Mouse (Mus musculus) testis, adult 2 months (tissue): ENCODE results near the gene Htra3.

Experiments
- CTCF ChIP-seq: fragments of 200-500 bp; IDR thresholded peaks from 2 replicates; pipeline ENCODE4 v1.5.1; 2012; ENCODE audit warnings: low read depth, mild to moderate bottlenecking, inconsistent platforms, low read length, moderate library complexity; ENCODE audit not compliant: control insufficient read depth, insufficient read depth, insufficient replicate concordance
- POLR2A ChIP-seq: fragments of 200-500 bp; IDR thresholded peaks from 2 replicates; pipeline ENCODE4 v1.6.1; 2012; ENCODE audit warnings: low read depth, mild to moderate bottlenecking, inconsistent platforms, low read length, moderate library complexity; ENCODE audit not compliant: control insufficient read depth

- TF ChIP-seq POLR2A (no peak), CTCF (no peak)
Measured at GRCm38 (mm10) chr5:35725840-35726239, 46.3 kb upstream of the Htra3 start.
